Mouse (Mus musculus): ENCODE results near the gene Creb5. TPM values are rescaled to one million over a fixed set of nuclear protein-coding genes. Genes with fewer than 3 reads are reported as not detected.

Creb5 gene
- polyA plus RNA-seq, 1 experiment from 2014 or later: 13.9 TPM

DNA sequence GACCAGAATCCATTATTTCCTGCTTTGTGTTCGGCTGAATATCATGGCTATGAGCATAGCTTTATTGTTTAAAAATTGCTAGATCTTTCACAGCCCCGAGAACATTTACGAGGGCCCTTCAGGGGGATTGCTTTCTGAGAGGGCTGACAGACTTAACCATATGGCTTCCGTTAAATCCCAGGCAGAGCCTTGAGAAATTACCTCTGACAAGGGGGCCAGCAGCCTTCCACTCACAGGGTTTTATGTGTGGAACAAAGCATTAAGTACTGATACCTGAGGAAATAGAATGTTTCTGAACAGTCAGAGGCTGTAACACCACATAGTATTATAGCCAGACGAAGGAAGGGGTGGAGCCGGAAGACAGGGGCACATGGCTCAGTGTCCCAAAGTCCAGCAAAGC, 165.2 kb downstream of the Creb5 start:
- Histone ChIP-seq H3K36me3 (replicated peaks) (no peaks in the 10 kb centered on the region), H3K27me3 (replicated peaks; ENCODE audit: low read depth, poor library complexity, severe bottlenecking) (no peaks in the 10 kb centered on the region), H3K27ac (replicated peaks) (peak overlapping the region; percentile 80), H3K9me3 (no peaks in the 10 kb centered on the region), H3K4me1 (peaks cover 49% of the 10 kb centered on the region), H3K4me3 (no peak overlapping the region)
- peak; percentile 39 for DNase-seq (ENCODE audit: low spot score)
- 42% methylated on average over 6 of the region's 6 CpGs for WGBS

GRCm38 (mm10) chr6:53455442-53455841, 168.4 kb downstream of the Creb5 start:
- 73% methylated on average over 4 of the region's 4 CpGs for WGBS
- Histone ChIP-seq H3K4me1 (peaks cover 40% of the 10 kb centered on the region), H3K27me3 (replicated peaks; ENCODE audit: low read depth, poor library complexity, severe bottlenecking) (0 out of 2 replicates have a peak, but pooled peaks cover 2% of the 10 kb centered on the region), H3K4me3 (no peak overlapping the region), H3K9me3 (no peaks in the 10 kb centered on the region), H3K27ac (replicated peaks) (no peak overlapping the region; the same call in 1 of the 2 replicates), H3K36me3 (replicated peaks) (no peaks in the 10 kb centered on the region)
- no peak for DNase-seq (ENCODE audit: low spot score)

- Histone ChIP-seq H3K4me3 (no peak overlapping the region), H3K27ac (replicated peaks) (no peak overlapping the region), H3K36me3 (replicated peaks) (no peaks in the 10 kb centered on the region), H3K4me1 (peaks cover 34% of the 10 kb centered on the region), H3K9me3 (no peaks in the 10 kb centered on the region), H3K27me3 (replicated peaks; ENCODE audit: low read depth, poor library complexity, severe bottlenecking) (0 out of 2 replicates have a peak, but pooled peaks cover 2% of the 10 kb centered on the region)
- no peak for DNase-seq (ENCODE audit: low spot score)
- 91% methylated on average over 5 of the region's 5 CpGs for WGBS
Observed at GRCm38 (mm10) chr6:53456111-53456510, 169.0 kb downstream of the Creb5 start.

GRCm38 (mm10) chr6:53459995-53460747, 173.1 kb downstream of the Creb5 start:
- no peaks in the 10 kb centered on the region for H3K9me3 ChIP-seq
- 0 out of 2 replicates have a peak, but pooled peaks cover 2% of the 10 kb centered on the region for H3K27me3 ChIP-seq (replicated peaks; ENCODE audit: low read depth, poor library complexity, severe bottlenecking)
- DNase-seq (ENCODE audit: low spot score): no peak
- 91% methylated on average over 6 of the region's 6 CpGs for WGBS
- no peaks in the 10 kb centered on the region for H3K36me3 ChIP-seq (replicated peaks)
- H3K27ac ChIP-seq (replicated peaks): no peak overlapping the region
- no peak overlapping the region for H3K4me3 ChIP-seq
- peaks cover 30% of the 10 kb centered on the region for H3K4me1 ChIP-seq

DNA sequence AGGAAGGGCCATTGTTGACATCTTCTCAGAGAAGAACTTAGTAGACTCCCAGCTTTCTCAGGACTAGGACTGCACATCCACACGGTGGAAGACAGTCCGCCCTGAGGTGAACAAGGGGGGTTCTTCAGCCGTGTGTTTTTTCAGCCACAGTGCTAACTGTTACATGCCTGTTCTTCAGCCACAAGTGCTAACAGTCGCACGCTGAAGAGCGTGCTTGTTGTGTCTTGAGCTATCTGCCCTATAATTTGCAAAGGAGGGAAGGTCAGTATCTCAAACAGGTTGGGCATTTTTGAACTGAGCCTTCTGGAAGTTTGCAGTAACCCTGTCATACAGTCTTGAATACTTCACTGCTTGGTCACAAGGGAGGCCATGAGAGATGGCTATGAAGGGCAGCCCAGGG, 174.0 kb downstream of the Creb5 start:
- Histone ChIP-seq H3K4me1 (peaks cover 30% of the 10 kb centered on the region), H3K9me3 (no peaks in the 10 kb centered on the region), H3K27me3 (replicated peaks; ENCODE audit: low read depth, poor library complexity, severe bottlenecking) (0 out of 2 replicates have a peak, but pooled peaks cover 2% of the 10 kb centered on the region), H3K36me3 (replicated peaks) (no peaks in the 10 kb centered on the region), H3K4me3 (no peak overlapping the region), H3K27ac (replicated peaks) (no peak overlapping the region)
- no peak for DNase-seq (ENCODE audit: low spot score)
- 89% methylated on average over 6 of the region's 6 CpGs for WGBS

DNA sequence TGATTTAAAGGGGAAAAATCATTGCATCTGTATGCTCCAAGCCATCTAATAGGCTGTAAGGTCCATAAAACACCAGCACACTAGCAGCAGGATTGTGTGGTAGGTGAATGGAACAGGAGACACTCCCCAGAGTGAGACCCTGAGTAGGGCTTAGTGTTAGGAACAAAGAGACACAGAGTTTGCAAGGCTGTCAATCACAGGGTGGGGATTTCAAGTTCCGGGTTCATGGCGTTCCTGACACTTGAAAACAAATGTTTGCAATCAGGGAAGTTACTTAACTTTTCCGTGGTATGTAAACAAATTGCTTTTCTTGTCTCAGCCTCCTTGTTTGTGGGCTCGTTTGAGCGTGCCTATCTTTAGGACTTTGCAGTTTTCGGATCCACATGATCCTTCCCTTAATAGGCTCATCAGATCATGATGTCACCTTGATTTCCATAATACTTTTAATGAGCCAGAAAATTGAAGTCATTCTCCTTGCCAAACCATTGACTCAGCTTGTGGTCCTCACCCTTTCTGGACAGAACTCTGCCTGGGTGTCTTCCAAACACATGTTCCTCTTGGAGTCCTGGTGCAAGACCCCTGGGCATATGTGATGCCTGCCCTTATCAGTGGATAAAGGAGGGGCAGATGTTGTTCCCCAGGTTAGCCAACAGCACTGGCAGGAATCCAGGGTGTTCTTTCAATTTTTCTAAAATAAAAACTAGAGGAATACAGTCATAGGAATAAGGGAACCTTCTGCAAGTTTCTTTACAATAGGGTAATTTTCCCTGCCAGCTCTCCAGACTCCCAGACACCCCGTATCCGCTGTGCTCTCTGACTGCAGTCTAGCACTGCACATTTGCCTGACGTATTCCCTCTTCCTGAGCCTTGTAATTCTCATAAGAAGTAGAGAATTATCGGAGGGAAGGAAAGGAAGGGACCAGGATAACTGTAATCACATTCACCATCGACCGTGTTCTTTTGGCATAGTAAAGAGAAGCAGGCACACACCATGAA, 175.0 kb downstream of the Creb5 start:
- 0 out of 2 replicates have a peak, but pooled peaks cover 2% of the 10 kb centered on the region for H3K27me3 ChIP-seq (replicated peaks; ENCODE audit: low read depth, poor library complexity, severe bottlenecking)
- peaks cover 30% of the 10 kb centered on the region for H3K4me1 ChIP-seq
- H3K27ac ChIP-seq (replicated peaks): no peak overlapping the region; the same call in 1 of the 2 replicates
- no peaks in the 10 kb centered on the region for H3K9me3 ChIP-seq
- 66% methylated on average over 12 of the region's 12 CpGs for WGBS
- no peak overlapping the region for H3K4me3 ChIP-seq
- DNase-seq (ENCODE audit: low spot score): no peak
- no peaks in the 10 kb centered on the region for H3K36me3 ChIP-seq (replicated peaks)

DNA sequence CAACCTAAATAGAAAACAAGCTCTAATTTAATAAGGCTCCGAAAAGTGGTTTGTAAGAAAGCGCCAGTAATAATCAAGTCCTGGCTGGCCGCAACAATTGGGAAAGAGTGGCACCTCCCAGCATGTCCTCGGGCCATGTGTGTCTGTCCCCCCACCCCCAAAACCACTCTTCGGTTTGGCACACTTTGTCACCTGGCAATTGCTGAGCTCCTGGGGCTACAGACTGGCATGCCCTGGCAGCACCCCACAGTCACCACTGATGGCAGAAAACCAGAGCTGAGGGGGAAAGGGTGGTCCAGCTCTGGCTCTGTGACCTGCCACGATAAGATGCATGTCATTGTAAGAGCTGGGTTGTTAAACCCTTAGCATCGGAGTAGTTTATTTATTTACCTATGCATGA, 175.7 kb downstream of the Creb5 start:
- H3K4me1 ChIP-seq: peaks cover 30% of the 10 kb centered on the region
- H3K9me3 ChIP-seq: no peaks in the 10 kb centered on the region
- no peak overlapping the region for H3K4me3 ChIP-seq
- no peaks in the 10 kb centered on the region for H3K36me3 ChIP-seq (replicated peaks)
- 0 out of 2 replicates have a peak, but pooled peaks cover under 1% of the 10 kb centered on the region for H3K27me3 ChIP-seq (replicated peaks; ENCODE audit: low read depth, poor library complexity, severe bottlenecking)
- DNase-seq (ENCODE audit: low spot score): no peak
- 76% methylated on average over 7 of the region's 7 CpGs for WGBS
- H3K27ac ChIP-seq (replicated peaks): peak overlapping the region; percentile 55; the same call in 1 of the 2 replicates

DNA sequence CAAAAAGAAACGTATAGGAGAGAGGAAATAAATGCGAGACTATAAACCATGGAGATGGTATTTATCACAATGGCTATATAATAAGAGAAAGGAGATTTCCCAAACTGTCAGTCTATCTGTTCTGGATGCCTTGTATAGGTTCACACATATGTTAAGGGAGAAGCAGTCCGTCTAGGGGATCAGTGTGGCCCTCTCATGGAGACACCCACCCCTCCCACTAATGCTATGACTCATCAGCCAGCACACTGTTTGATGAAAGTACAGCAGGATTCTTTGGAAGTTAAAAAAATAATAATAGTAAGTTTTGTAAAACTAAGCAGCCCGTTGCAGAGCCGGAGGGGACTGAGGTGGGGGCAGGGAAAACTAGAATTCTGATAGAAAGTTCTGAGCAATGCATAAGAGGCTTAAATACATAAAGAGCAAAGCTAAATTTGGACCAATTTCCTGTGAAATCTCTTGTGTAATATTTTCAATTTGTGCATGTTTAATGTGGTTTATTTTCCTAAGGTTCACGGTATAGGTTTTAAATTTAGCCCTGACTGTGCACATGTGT, 176.3 kb downstream of the Creb5 start:
- Histone ChIP-seq H3K36me3 (replicated peaks) (no peaks in the 10 kb centered on the region), H3K4me1 (peaks cover 26% of the 10 kb centered on the region), H3K27ac (replicated peaks) (no peak overlapping the region), H3K9me3 (no peaks in the 10 kb centered on the region), H3K4me3 (no peak overlapping the region), H3K27me3 (replicated peaks; ENCODE audit: low read depth, poor library complexity, severe bottlenecking) (no peaks in the 10 kb centered on the region)
- no peak for DNase-seq (ENCODE audit: low spot score)
- WGBS: 74% methylated on average over 6 of the region's 6 CpGs

- no peaks in the 10 kb centered on the region for H3K36me3 ChIP-seq (replicated peaks)
- 42% methylated on average over 4 of the region's 4 CpGs for WGBS
- no peaks in the 10 kb centered on the region for H3K9me3 ChIP-seq
- no peak for DNase-seq (ENCODE audit: low spot score)
- H3K27ac ChIP-seq (replicated peaks): peak overlapping the region; percentile 69; the same call in 1 of the 2 replicates
- H3K27me3 ChIP-seq (replicated peaks; ENCODE audit: low read depth, poor library complexity, severe bottlenecking): 0 out of 2 replicates have a peak, but pooled peaks cover 9% of the 10 kb centered on the region
- H3K4me1 ChIP-seq: peaks cover 50% of the 10 kb centered on the region
- H3K4me3 ChIP-seq: no peak overlapping the region
Observed at GRCm38 (mm10) chr6:53469204-53469603, 182.1 kb downstream of the Creb5 start.

DNA sequence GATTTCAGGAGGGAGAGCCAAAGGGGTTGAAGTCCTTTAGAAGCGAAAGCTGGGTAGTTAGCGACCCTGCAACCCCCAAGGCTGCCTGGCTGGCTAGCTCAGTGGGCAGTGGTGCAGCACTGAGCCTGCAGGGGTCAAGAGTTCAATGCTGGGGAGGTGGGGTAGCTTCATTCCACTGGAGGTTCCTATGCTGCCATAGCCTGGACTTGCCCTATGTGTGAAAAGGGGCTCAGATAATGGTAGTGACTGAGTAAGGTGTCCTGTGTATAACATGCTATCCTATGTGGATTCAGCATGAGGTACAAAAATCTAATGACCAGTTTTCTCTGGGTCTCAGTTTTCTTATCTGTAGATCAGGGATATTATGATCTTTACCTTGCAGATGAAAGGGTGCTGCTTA, 182.6 kb downstream of the Creb5 start:
- peaks cover 50% of the 10 kb centered on the region for H3K4me1 ChIP-seq
- no peaks in the 10 kb centered on the region for H3K9me3 ChIP-seq
- no peaks in the 10 kb centered on the region for H3K36me3 ChIP-seq (replicated peaks)
- 67% methylated on average over 2 of the region's 2 CpGs for WGBS
- H3K4me3 ChIP-seq: no peak overlapping the region
- H3K27ac ChIP-seq (replicated peaks): peak overlapping the region; percentile 69
- H3K27me3 ChIP-seq (replicated peaks; ENCODE audit: low read depth, poor library complexity, severe bottlenecking): 0 out of 2 replicates have a peak, but pooled peaks cover 9% of the 10 kb centered on the region
- peak; percentile 55 for DNase-seq (ENCODE audit: low spot score)

- H3K36me3 ChIP-seq (replicated peaks): no peaks in the 10 kb centered on the region
- H3K4me1 ChIP-seq: peaks cover 50% of the 10 kb centered on the region
- DNase-seq (ENCODE audit: low spot score): no peak
- H3K4me3 ChIP-seq: no peak overlapping the region
- 66% methylated on average over 8 of the region's 8 CpGs for WGBS
- H3K27me3 ChIP-seq (replicated peaks; ENCODE audit: low read depth, poor library complexity, severe bottlenecking): 0 out of 2 replicates have a peak, but pooled peaks cover 9% of the 10 kb centered on the region
- H3K9me3 ChIP-seq: no peaks in the 10 kb centered on the region
- H3K27ac ChIP-seq (replicated peaks): peak overlapping the region; percentile 65; the same call in 1 of the 2 replicates
Observed at GRCm38 (mm10) chr6:53470559-53470958, 183.5 kb downstream of the Creb5 start.

DNA sequence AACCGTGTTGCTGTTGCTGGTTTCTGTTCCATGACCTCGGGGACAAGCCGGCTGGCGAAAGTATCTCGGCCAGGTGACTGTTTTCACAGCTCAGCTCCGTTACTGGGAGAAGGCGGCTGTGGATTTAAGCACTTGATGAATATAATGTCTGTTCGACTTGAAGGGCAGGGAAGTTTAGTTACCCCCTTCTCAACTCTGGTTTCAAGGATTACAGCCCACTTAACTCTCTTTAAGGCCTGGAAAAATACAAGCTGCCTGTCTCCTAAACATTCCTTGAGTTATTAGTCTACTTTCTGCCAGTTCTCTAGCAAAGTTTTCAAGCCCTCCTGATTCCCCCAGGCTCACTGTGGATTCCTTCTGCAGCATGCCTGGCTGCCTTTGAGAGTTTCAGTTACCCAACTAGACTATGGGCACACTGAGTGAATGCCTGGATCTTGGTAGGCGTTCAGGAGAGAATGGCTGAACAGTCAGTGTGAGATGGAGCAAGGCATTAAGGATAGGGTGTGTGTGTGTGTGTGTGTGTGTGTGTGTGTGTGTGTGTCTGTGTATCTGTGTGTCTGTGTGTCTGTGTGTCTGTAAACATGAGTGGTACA, 184.0 kb downstream of the Creb5 start:
- H3K36me3 ChIP-seq (replicated peaks): no peaks in the 10 kb centered on the region
- H3K27ac ChIP-seq (replicated peaks): peak overlapping the region; percentile 65
- no peaks in the 10 kb centered on the region for H3K9me3 ChIP-seq
- H3K4me1 ChIP-seq: peaks cover 50% of the 10 kb centered on the region
- 0 out of 2 replicates have a peak, but pooled peaks cover 9% of the 10 kb centered on the region for H3K27me3 ChIP-seq (replicated peaks; ENCODE audit: low read depth, poor library complexity, severe bottlenecking)
- WGBS: 65% methylated on average over 9 of the region's 9 CpGs
- H3K4me3 ChIP-seq: no peak overlapping the region
- no peak for DNase-seq (ENCODE audit: low spot score)

Data from embryonic facial prominence, embryonic 10.5 days (tissue).